ENCODE assay signal across 9 mouse cellular contexts in genomic region chr4:62624679-62625450, GRCm38 (mm10).
DNase-seq lines count a peak whose midpoint lies in the region; ATAC-seq and TF ChIP-seq lines count a peak whose summit lies in the region.
"Had no signal": no experiment of that assay in that cellular context is flagged by ENCODE, and none has a peak within 500 bp of the region (broad histone marks: within the 10 kb centered on the region; RNA-seq: fewer than 3 reads in every experiment).

No protein-coding gene starts in this region.

- 61% methylated on average over 15 of the region's 15 CpGs for WGBS in intestine, embryonic 16.5 days
- 69% methylated on average over 15 of the region's 15 CpGs for WGBS in intestine, postnatal 0 days
- 25% methylated on average over 14 of the region's 15 CpGs for WGBS in embryonic facial prominence, embryonic 12.5 days
- WGBS in midbrain, postnatal 0 days = 34% methylated on average over 15 of the region's 15 CpGs

- H3K27me3 ChIP-seq in intestine, embryonic 16.5 days (replicated peaks; ENCODE audit: control insufficient read depth, insufficient read depth, low read length) = no peaks in the 10 kb centered on the region
- no peaks in the 10 kb centered on the region for H3K27me3 ChIP-seq in intestine, postnatal 0 days (replicated peaks; ENCODE audit: control insufficient read depth, insufficient read depth, low read length)
- no peaks in the 10 kb centered on the region for H3K27me3 ChIP-seq in embryonic facial prominence, embryonic 12.5 days
- H3K27me3 ChIP-seq in midbrain, postnatal 0 days (ENCODE audit: insufficient read depth, low read length) = no peaks in the 10 kb centered on the region

- intact Hi-C loops in heart, postnatal 10 days (cut with DNase I) = no loop called here

- ATAC-seq in intestine, embryonic 16.5 days = no peak
- no peak for ATAC-seq in intestine, postnatal 0 days
- ATAC-seq in embryonic facial prominence, embryonic 12.5 days (ENCODE audit: insufficient number of reproducible peaks, insufficient read depth, low FRiP score, low TSS enrichment) = peak; percentile 58
- no peak for ATAC-seq in midbrain, postnatal 0 days (ENCODE audit: low FRiP score)

- no peak overlapping the region for H3K4me2 ChIP-seq in intestine, embryonic 16.5 days (ENCODE audit: low read depth, low read length)
- H3K4me2 ChIP-seq in intestine, postnatal 0 days (replicated peaks; ENCODE audit: low read depth) = no peak overlapping the region
- peak overlapping the region; percentile 10; the same call in 1 of the 2 replicates for H3K4me2 ChIP-seq in embryonic facial prominence, embryonic 12.5 days (replicated peaks)
- H3K4me2 ChIP-seq in midbrain, postnatal 0 days (ENCODE audit: low read depth, low read length, poor library complexity, severe bottlenecking) = no peak overlapping the region

- TF ChIP-seq CTCF in intestine, postnatal 0 days (IDR thresholded peaks at IDR 0.05; ENCODE audit: low read depth) = no peak
- TF ChIP-seq CTCF in midbrain, postnatal 0 days (IDR thresholded peaks at IDR 0.05) = no peak

- 0 out of 2 replicates have a peak, but pooled peaks cover 3% of the 10 kb centered on the region for H3K36me3 ChIP-seq in intestine, embryonic 16.5 days (ENCODE audit: control insufficient read depth, insufficient read depth, low read length)
- H3K36me3 ChIP-seq in intestine, postnatal 0 days (ENCODE audit: control insufficient read depth, insufficient read depth) = no peaks in the 10 kb centered on the region
- H3K36me3 ChIP-seq in embryonic facial prominence, embryonic 12.5 days = no peaks in the 10 kb centered on the region
- no peaks in the 10 kb centered on the region for H3K36me3 ChIP-seq in midbrain, postnatal 0 days (ENCODE audit: insufficient read depth, low read length)

- peak overlapping the region; percentile 15; the same call in 1 of the 2 replicates for H3K27ac ChIP-seq in intestine, embryonic 16.5 days (ENCODE audit: low read length)
- H3K27ac ChIP-seq in intestine, postnatal 0 days (ENCODE audit: low read depth, low read length) = no peak overlapping the region
- H3K27ac ChIP-seq in embryonic facial prominence, embryonic 12.5 days = peak overlapping the region; percentile 95
- no peak overlapping the region for H3K27ac ChIP-seq in midbrain, postnatal 0 days (ENCODE audit: low read depth, low read length)

- H3K9ac ChIP-seq in intestine, embryonic 16.5 days (ENCODE audit: low read depth, low read length) = no peak overlapping the region
- H3K9ac ChIP-seq in intestine, postnatal 0 days (ENCODE audit: low read depth, low read length) = no peak overlapping the region
- H3K9ac ChIP-seq in embryonic facial prominence, embryonic 12.5 days = peak overlapping the region; percentile 7; the same call in 1 of the 2 replicates
- H3K9ac ChIP-seq in midbrain, postnatal 0 days (replicated peaks; ENCODE audit: low read length, poor library complexity, severe bottlenecking) = no peak overlapping the region

- DNase-seq in heart, postnatal 10 days = peak; percentile 72 to 74
- DNase-seq in midbrain, postnatal 0 days (ENCODE audit: low spot score) = peak; percentile 62
- DNase-seq in ovary, postnatal 14 days (ENCODE audit: low spot score) = no peak
- no peak for DNase-seq in right cerebral cortex, postnatal 4 days
- no peak for DNase-seq in lung, postnatal 36 days
- DNase-seq: cerebellum, adult 18-20 months had no signal

- H3K9me3 ChIP-seq in intestine, embryonic 16.5 days (ENCODE audit: control insufficient read depth, low read length) = no peaks in the 10 kb centered on the region
- no peaks in the 10 kb centered on the region for H3K9me3 ChIP-seq in intestine, postnatal 0 days (ENCODE audit: control insufficient read depth)
- no peaks in the 10 kb centered on the region for H3K9me3 ChIP-seq in embryonic facial prominence, embryonic 12.5 days
- H3K9me3 ChIP-seq in midbrain, postnatal 0 days (ENCODE audit: low read length) = no peaks in the 10 kb centered on the region

- H3K4me3 ChIP-seq in intestine, embryonic 16.5 days (ENCODE audit: low read length) = no peak overlapping the region
- H3K4me3 ChIP-seq in intestine, postnatal 0 days (ENCODE audit: low read depth, low read length) = no peak overlapping the region
- H3K4me3 ChIP-seq in embryonic facial prominence, embryonic 12.5 days = no peak overlapping the region
- H3K4me3 ChIP-seq in midbrain, postnatal 0 days (ENCODE audit: low read depth, low read length) = no peak overlapping the region

- peaks cover 63% of the 10 kb centered on the region for H3K4me1 ChIP-seq in intestine, embryonic 16.5 days (ENCODE audit: control insufficient read depth, insufficient read depth, low read length)
- H3K4me1 ChIP-seq in intestine, postnatal 0 days (replicated peaks; ENCODE audit: control insufficient read depth, insufficient read depth, low read length) = peaks cover 24% of the 10 kb centered on the region
- peaks cover 45% of the 10 kb centered on the region for H3K4me1 ChIP-seq in embryonic facial prominence, embryonic 12.5 days
- peaks cover 7% of the 10 kb centered on the region; the same call in 1 of the 2 replicates for H3K4me1 ChIP-seq in midbrain, postnatal 0 days (ENCODE audit: insufficient read depth, low read length)

Comparison
In these comparisons a context has a peak if more than half of its experiments do, and no peak if none do; other contexts are left out.
1. H3K27ac ChIP-seq: peak in intestine, embryonic 16.5 days (single experiment) and embryonic facial prominence, embryonic 12.5 days (single experiment); none in intestine, postnatal 0 days (single experiment) and midbrain, postnatal 0 days (single experiment).
2. DNase-seq: peak in heart, postnatal 10 days (2 of 2) and midbrain, postnatal 0 days (single experiment); none in ovary, postnatal 14 days (single experiment), right cerebral cortex, postnatal 4 days (single experiment) and lung, postnatal 36 days (single experiment).